Mouse (Mus musculus): ENCODE results near the gene Cmklr1.
"Not testable (repeated sequence)": the region's sequence is repeated elsewhere in the genome, so short reads cannot be mapped to it uniquely, and the experiment has no call there.

The Cmklr1 gene

DNA sequence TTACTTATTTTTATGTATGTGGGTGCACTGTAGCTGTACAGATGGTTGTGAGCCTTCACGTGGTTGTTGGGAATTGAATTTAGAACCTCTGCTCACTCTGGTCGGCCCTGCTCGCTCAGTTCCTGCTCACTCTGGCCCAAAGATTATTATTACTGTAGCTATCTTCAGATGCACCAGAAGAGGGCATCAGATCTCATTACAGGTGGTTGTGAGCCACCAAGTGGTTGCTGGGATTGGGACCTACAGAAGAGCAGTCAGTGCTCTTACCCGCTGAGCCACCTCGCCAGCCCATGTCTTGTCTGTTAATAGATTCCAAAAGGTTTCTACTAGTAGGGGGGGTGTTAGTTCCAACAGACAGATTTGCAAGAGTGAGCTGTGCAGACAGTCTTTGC, 63.8 kb downstream of the Cmklr1 start:
- not testable (repeated sequence) for DNase-seq (ENCODE audit: low spot score in 2 of 2)

DNA sequence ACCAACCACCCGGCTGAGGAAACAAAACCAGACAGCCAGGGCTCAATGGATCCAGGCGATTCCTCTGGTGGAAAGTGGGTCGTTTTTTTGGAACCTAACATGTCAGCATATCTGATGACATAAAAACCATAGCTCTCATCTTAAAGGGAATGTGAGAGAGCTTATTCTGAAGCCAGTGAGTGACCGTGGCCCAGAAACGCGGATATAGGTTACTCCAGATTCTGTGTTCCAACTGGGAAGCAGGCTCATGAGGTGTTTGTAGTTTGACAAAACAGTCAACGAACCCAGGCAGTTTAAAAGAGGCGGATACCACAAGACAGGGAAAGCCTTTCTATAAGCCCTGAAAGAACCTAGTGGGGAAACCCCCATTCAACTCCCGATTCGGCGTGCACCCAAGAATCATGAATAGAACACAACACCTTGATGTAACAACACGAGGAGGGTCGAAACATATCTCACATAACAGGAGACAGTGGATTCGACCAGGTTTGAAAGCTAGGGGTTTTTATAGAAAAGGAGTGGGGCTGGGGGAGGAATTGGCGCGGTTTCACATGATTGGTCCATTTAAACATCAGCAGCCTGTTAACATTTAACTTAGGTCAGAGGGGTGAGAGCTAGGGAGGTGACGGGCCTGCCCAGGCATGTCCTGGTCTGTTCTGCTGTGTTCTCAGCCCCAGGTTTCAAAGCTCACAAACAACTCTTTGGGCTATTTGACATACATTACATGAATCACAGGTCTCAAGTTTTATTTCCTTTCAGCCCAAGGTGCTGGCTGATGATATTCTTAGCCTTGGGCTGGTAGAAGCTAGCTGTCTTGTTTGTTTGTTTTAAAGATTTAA, 64.4 kb downstream of the Cmklr1 start:
- not testable (repeated sequence) for DNase-seq (ENCODE audit: low spot score in 2 of 2)

GRCm38 (mm10) chr5:113584439-113584838, 65.8 kb downstream of the Cmklr1 start:
- DNase-seq (ENCODE audit: low spot score in 2 of 2) = no peak

- no peak for DNase-seq (ENCODE audit: low spot score in 2 of 2)
These were observed 66.6 kb downstream of the Cmklr1 start for GRCm38 (mm10) chr5:113583424-113584162.

DNA sequence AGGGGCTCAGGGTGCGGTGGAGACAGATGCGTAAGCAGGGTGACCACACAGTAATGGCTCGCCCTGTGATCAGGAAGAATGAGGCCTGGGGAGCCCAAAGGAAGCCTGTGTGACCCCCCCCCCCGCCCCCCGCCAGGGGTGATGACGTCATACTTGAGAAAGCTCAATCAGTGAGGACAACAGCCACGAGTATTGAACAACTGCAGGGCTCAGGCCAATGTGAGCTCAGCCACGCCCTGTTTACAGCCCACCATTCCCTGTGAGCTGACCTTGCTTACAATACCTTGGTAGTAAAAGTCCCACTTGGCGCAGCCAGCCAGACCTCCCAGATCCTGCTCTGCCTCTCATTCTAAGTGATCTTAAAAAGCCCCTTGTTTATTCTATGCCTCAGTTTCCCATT, 69.4 kb downstream of the Cmklr1 start:
- DNase-seq (ENCODE audit: low spot score in 2 of 2) = no peak

DNA sequence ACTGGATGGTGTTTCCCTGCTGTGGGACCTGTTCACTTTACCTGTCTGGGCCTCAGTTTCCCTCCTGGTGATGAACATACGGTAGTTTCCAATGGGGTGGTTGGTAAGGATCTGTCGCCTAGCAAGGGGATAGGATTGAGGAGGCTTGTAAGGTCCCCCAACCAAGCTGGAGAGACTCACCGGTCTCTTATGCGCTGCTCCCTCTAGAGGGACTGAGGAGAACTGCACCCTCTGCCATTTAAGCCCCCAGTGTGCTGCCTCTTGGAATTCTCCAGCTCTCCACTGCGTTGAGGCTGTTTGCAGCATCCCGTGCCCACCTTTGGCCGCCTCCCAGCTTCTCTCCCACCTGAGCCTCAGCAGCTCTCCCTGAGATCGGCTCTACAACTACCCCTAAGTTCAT, 70.0 kb downstream of the Cmklr1 start:
- DNase-seq (ENCODE audit: low spot score in 2 of 2) = no peak

DNA sequence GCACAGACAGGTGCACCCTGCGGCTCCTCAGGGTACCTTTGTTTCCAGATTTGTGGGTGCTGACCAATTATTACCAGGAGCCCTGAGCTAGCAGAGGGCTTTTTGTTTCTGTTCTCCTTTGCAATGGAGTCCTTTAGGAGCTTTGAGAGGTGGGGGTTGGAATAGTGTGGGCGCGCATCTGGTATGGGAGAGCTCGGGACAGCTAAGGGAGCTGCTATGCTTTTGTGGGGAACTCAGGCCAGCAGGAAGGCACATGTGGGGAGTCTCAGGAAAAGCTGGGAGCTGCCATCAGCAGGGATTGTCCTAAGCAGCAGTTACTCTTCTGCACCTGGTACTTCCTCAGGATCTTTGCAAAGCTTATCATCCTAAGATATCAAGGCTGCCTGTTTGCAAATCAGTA, 71.1 kb downstream of the Cmklr1 start:
- peak in 1 of 2 experiments; percentile 40 for DNase-seq (ENCODE audit: low spot score in 2 of 2)

- DNase-seq (ENCODE audit: low spot score in 2 of 2) = no peak
These were observed 71.8 kb downstream of the Cmklr1 start for GRCm38 (mm10) chr5:113578428-113578827.

DNA sequence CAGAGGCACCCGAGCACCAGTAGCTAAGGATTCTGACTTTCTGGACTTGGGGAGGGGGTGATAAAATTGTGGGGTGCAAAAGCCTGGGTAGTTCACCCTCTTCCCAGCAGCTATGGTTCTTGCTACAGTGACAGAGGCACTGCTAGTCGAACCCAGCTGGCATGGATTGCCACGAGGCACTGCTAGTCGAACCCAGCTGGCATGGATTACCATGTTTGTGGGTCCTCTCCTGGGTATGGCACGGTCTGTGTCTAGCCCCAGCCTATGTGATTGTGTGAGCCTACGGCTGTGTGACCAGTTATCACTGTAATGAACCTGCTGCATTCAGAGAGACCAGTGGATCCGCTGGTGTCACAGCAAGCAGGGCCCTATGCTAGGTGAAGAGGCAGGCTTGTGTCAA, 72.7 kb downstream of the Cmklr1 start:
- no peak for DNase-seq (ENCODE audit: low spot score in 2 of 2)

DNA sequence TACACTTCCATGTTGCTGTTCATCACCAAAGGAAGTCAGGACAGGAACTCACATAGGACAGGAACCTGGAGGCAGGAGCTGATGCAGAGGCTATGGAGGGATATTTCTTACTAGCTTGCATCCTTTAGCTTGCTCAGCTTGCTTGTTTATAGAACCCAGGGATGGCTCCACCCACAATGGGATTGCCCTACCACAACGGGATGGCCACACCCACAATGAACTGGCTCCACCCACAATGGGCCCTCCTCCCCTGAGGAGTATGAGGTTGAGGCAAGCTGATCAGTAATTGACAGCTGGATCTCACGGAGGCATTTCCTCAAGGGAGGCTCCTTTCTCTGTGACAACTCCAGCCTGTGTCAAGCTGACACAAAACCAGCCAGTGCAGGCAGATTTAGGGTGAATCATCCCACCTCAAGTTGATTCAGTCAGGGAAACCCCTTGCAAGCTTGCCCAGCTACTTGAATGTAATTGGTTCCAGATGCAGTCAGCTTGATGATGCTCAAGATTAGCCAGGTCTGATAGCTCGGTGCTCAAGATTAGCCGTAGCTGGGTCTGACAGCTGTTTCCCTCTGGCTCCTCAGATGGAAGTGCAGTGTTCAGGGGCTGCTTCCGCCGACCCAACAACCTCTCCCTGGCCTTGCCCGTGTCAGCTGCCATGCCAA, 80.0 kb downstream of the Cmklr1 start:
- DNase-seq (ENCODE audit: low spot score in 2 of 2) = no peak

GRCm38 (mm10) chr5:113565858-113566257, 84.4 kb downstream of the Cmklr1 start:
- no peak for DNase-seq (ENCODE audit: low spot score in 2 of 2)

DNA sequence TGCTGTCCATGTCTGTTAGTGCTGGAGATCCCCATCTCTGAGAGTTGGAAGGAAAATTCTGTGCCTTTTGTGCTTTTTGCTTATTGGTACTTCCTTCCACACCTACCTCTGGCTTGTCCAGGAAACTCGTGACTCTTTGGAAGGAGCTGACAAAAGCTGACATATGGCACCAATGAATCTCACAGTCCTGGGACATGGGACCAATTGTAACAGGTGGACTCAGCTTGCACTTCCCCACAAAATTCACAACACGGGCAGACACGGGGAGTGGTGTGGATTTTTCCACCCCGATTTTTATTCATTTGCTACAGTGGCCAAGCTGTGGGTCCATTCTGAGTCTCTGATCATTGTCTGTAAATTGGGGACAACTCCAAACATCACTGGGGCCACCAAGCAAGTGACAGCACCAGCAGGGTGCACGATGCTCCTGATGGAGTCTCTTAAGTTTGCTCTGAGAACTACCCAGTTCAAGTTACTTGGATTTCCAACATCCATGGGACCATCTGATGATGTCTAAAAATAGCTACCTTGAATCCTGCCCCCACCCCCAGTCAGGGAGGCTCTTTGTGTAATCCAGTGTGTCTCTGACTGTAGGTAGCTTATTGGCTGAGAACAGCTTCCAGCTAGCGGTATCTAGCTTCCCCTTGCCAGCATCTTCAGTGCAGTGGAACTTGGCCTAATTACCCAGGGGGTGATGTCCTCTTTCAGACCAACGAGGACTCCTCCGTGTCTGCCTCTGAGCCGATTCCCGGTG, 84.9 kb downstream of the Cmklr1 start:
- DNase-seq (ENCODE audit: low spot score in 2 of 2) = no peak

- DNase-seq (ENCODE audit: low spot score in 2 of 2) = no peak
These were observed 85.8 kb downstream of the Cmklr1 start for GRCm38 (mm10) chr5:113564463-113564862.

Data from frontal cortex, postnatal 36 days (tissue).